Mouse (Mus musculus) cerebellum, postnatal 36 days (tissue): ENCODE measurements at regions not wholly inside any gene's neighbourhood (a gene's known extent, or its start where the extent isn't known, plus 50 kb on each side); places are given as distances from the start of the nearest gene placed in this dataset.
A peak's percentile ranks its signal among the peaks of the same experiment; 100 is the strongest.
"Not testable (repeated sequence)": the region's sequence is repeated elsewhere in the genome, so short reads cannot be mapped to it uniquely, and the experiment has no call there.

Experiments
- DNase-seq, 2 experiments: peaks; one replicate each; pipeline ENCODE4 v3.0.0; 2021 to 2022; ENCODE audit warnings: mixed read lengths in 2 of 2

- DNase-seq, result no peak
Measured at GRCm38 (mm10) chr15:32749971-32750370, 505.4 kb downstream of the Sema5a start.

GRCm38 (mm10) chr15:32751991-32752390 is 507.4 kb downstream of the Sema5a start:
- peak; percentile 16 to 24 for DNase-seq

- DNase-seq, result no peak
Measured at GRCm38 (mm10) chr15:32760141-32760540, 515.5 kb downstream of the Sema5a start.

- DNase-seq, result no peak
Measured at GRCm38 (mm10) chr15:32766011-32766701, 521.5 kb downstream of the Sema5a start.

GRCm38 (mm10) chr15:32766746-32767471 is 522.3 kb downstream of the Sema5a start:
- no peak for DNase-seq

- DNase-seq, result not testable (repeated sequence)
Measured at GRCm38 (mm10) chr15:32778226-32778598, 533.6 kb downstream of the Sema5a start.

- peak; percentile 69 to 76 for DNase-seq
Measured at GRCm38 (mm10) chr15:32778599-32779273, 534.1 kb downstream of the Sema5a start.

GRCm38 (mm10) chr15:32779274-32779615 is 534.6 kb downstream of the Sema5a start:
- DNase-seq, result not testable (repeated sequence)

- DNase-seq, result not testable (repeated sequence)
Measured at GRCm38 (mm10) chr15:32781609-32782008, 537.0 kb downstream of the Sema5a start.

GRCm38 (mm10) chr15:32799222-32799621 is 554.6 kb downstream of the Sema5a start:
- no peak for DNase-seq

- no peak for DNase-seq
Measured at GRCm38 (mm10) chr15:32810849-32811632, 566.4 kb downstream of the Sema5a start.

- no peak for DNase-seq
Measured at GRCm38 (mm10) chr15:32839966-32840365, 595.4 kb downstream of the Sema5a start.
